Mouse (Mus musculus) hindbrain, embryonic 16.5 days (tissue): ENCODE results near the gene Il16. TPM values are rescaled to one million over a fixed set of nuclear protein-coding genes. Genes with fewer than 3 reads are reported as not detected.

Experiments used
- ATAC-seq: fragments of 200-750 bp; cut with Nextera tagmentation; 2 replicates; pipeline ENCODE4 v1.8.0; 2017; ENCODE audit warnings: moderate TSS enrichment, moderate library complexity
- H3K27ac ChIP-seq: fragments of 300-500 bp; sonication (generic); 2 replicates; pipeline ENCODE4 v1.5.1; 2014; ENCODE audit warnings: low read depth, mild to moderate bottlenecking, control low read depth, low read length, moderate library complexity
- H3K27me3 ChIP-seq: fragments of 300-500 bp; sonication (generic); replicated peaks from 2 replicates; pipeline ENCODE4 v1.6.1; 2014; ENCODE audit warnings: low read length; ENCODE audit not compliant: control insufficient read depth, insufficient read depth
- H3K36me3 ChIP-seq: fragments of 300-500 bp; sonication (generic); 2 replicates; pipeline ENCODE4 v1.6.1; 2014; ENCODE audit warnings: mild to moderate bottlenecking, low read length, moderate library complexity, mixed read lengths; ENCODE audit not compliant: control insufficient read depth, insufficient read depth
- H3K4me1 ChIP-seq: fragments of 300-500 bp; sonication (generic); 2 replicates; pipeline ENCODE4 v1.6.1; 2014; ENCODE audit warnings: low read depth, low read length; ENCODE audit not compliant: control insufficient read depth, insufficient read depth
- H3K4me2 ChIP-seq: fragments of 300-500 bp; sonication (generic); 2 replicates; pipeline ENCODE4 v1.6.1; 2014; ENCODE audit warnings: mild to moderate bottlenecking, low read length, control low read depth, moderate library complexity
- H3K4me3 ChIP-seq: fragments of 300-500 bp; sonication (generic); 2 replicates; pipeline ENCODE4 v1.5.1; 2014; ENCODE audit warnings: mild to moderate bottlenecking, low read length, control low read depth, moderate library complexity
- H3K9ac ChIP-seq: fragments of 300-500 bp; sonication (generic); 2 replicates; pipeline ENCODE4 v1.6.1; 2014; ENCODE audit warnings: low read depth, mild to moderate bottlenecking, control low read depth, low read length, moderate library complexity
- H3K9me3 ChIP-seq: fragments of 300-500 bp; sonication (generic); 2 replicates; pipeline ENCODE4 v1.6.1; 2014; ENCODE audit warnings: mild to moderate bottlenecking, low read length, moderate library complexity; ENCODE audit not compliant: control insufficient read depth
- WGBS: fragments of 180-500 bp; shearing (Covaris S2); extraction: QIAGEN DNeasy Blood & Tissue Kit; methylation state at CpG from one replicate; pipeline ENCODE4 v1.1.7; 2014; 5-methylcytosine and 5-hydroxymethylcytosine counted together
- polyA plus RNA-seq: library from polyadenylated mRNA; unstranded; fragments of >200 nt; fragmentation: Nextera tagmentation; extraction: Ambion mirVana; gene quantifications from 2 replicates; pipeline ENCODE4 v1.2.1, GENCODE M21; 2015

Il16 gene
- polyA plus RNA-seq, 1 experiment from 2014 or later, result 1.1 TPM

DNA sequence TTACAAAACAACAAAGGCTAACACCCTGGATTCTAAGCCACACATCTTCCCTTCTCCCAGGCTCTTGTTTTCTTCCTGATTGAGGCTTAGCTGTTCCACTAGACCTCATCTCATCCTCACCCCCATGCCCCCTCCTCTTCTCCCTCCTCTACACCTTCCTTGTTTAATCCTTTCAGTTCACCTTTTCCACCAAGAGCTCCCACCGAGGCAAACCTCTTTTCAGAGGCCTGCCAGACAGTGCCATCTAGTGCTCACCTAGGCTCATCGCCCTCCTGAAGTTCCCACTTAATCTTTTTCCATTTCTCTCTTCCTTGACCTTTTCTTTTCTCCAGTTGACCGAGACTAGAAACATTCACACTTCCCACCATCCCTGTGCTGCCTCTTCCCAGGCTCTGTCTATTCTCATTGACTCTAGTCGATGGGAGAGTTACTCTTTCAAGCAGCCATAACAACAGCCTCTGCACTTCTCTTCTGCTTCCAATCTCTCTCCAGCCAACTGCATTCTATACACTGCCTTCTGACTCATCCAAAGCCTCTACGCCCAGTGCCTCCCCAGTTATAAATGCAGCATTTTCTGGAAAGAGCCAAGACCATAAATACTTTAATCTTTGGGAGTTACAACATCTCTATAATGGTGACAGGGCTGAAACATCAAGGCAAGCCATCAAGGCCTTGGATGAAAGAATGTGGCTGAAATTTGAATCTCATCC lies 69.8 kb downstream of the Il16 start:
- H3K36me3 ChIP-seq, result no peaks in the 10 kb centered on the region
- no peak overlapping the region for H3K27ac ChIP-seq
- H3K27me3 ChIP-seq, result no peaks in the 10 kb centered on the region
- H3K4me1 ChIP-seq, result no peaks in the 10 kb centered on the region
- WGBS, result 38% methylated on average over 5 of the region's 5 CpGs
- H3K4me2 ChIP-seq, result no peak overlapping the region
- no peak for ATAC-seq
- no peak overlapping the region for H3K4me3 ChIP-seq
- H3K9ac ChIP-seq, result no peak overlapping the region
- H3K9me3 ChIP-seq, result no peaks in the 10 kb centered on the region

- H3K9me3 ChIP-seq, result no peaks in the 10 kb centered on the region
- WGBS, result 91% methylated on average over 6 of the region's 6 CpGs
- no peak overlapping the region for H3K4me2 ChIP-seq
- ATAC-seq, result no peak
- H3K9ac ChIP-seq, result no peak overlapping the region
- no peaks in the 10 kb centered on the region for H3K4me1 ChIP-seq
- H3K36me3 ChIP-seq, result no peaks in the 10 kb centered on the region
- H3K27ac ChIP-seq, result no peak overlapping the region
- H3K27me3 ChIP-seq, result no peaks in the 10 kb centered on the region
- no peak overlapping the region for H3K4me3 ChIP-seq
These were observed 74.0 kb downstream of the Il16 start for GRCm38 (mm10) chr7:83671573-83671972.

DNA sequence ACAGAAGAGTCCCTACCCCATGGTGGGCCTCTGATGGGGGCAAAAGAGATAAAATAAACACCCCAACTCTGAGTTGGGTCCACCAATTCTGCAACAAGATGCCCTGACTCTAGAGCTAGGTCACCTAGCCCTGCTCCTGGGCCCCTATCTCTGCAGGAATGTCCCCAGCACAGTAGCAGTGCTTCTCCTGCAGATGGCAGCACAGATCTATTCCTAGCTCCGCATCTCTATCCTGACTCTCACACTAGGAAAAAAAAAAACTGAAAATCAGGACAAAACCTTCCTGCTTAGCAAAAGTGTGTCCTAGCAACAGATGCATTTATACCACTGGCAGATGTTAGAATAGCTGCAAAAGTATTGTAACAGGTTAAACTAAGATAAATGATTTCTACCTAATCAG lies 76.8 kb downstream of the Il16 start:
- Histone ChIP-seq H3K4me2 (no peak overlapping the region), H3K9me3 (no peaks in the 10 kb centered on the region), H3K36me3 (no peaks in the 10 kb centered on the region), H3K4me1 (no peaks in the 10 kb centered on the region), H3K27ac (no peak overlapping the region), H3K27me3 (no peaks in the 10 kb centered on the region), H3K9ac (no peak overlapping the region), H3K4me3 (no peak overlapping the region)
- ATAC-seq, result peak; percentile 85
- WGBS, result 15% methylated on average over 1 of the region's 1 CpGs

GRCm38 (mm10) chr7:83667936-83668645 lies 77.4 kb downstream of the Il16 start:
- no peaks in the 10 kb centered on the region for H3K36me3 ChIP-seq
- H3K4me3 ChIP-seq, result no peak overlapping the region
- H3K9ac ChIP-seq, result no peak overlapping the region
- WGBS, result 87% methylated on average over 5 of the region's 5 CpGs
- H3K4me1 ChIP-seq, result no peaks in the 10 kb centered on the region
- H3K4me2 ChIP-seq, result no peak overlapping the region
- H3K27me3 ChIP-seq, result no peaks in the 10 kb centered on the region
- no peak overlapping the region for H3K27ac ChIP-seq
- no peak for ATAC-seq
- no peaks in the 10 kb centered on the region for H3K9me3 ChIP-seq

- no peak overlapping the region for H3K27ac ChIP-seq
- no peak overlapping the region for H3K4me3 ChIP-seq
- H3K9me3 ChIP-seq, result no peaks in the 10 kb centered on the region
- no peak for ATAC-seq
- no peaks in the 10 kb centered on the region for H3K27me3 ChIP-seq
- 90% methylated on average over 4 of the region's 4 CpGs for WGBS
- H3K36me3 ChIP-seq, result no peaks in the 10 kb centered on the region
- H3K4me1 ChIP-seq, result no peaks in the 10 kb centered on the region
- H3K9ac ChIP-seq, result no peak overlapping the region
- H3K4me2 ChIP-seq, result no peak overlapping the region
These were observed 79.4 kb downstream of the Il16 start for GRCm38 (mm10) chr7:83666087-83666595.

GRCm38 (mm10) chr7:83662711-83663375 lies 82.7 kb downstream of the Il16 start:
- Histone ChIP-seq H3K4me1 (no peaks in the 10 kb centered on the region), H3K27me3 (no peaks in the 10 kb centered on the region), H3K9ac (no peak overlapping the region), H3K36me3 (no peaks in the 10 kb centered on the region), H3K4me3 (no peak overlapping the region), H3K4me2 (no peak overlapping the region), H3K27ac (no peak overlapping the region), H3K9me3 (no peaks in the 10 kb centered on the region)
- no peak for ATAC-seq
- WGBS, result 74% methylated on average over 6 of the region's 6 CpGs

- no peak overlapping the region for H3K4me3 ChIP-seq
- no peak overlapping the region for H3K4me2 ChIP-seq
- H3K27me3 ChIP-seq, result no peaks in the 10 kb centered on the region
- H3K4me1 ChIP-seq, result no peaks in the 10 kb centered on the region
- WGBS, result 98% methylated on average over 3 of the region's 3 CpGs
- no peak for ATAC-seq
- H3K27ac ChIP-seq, result no peak overlapping the region
- H3K9me3 ChIP-seq, result no peaks in the 10 kb centered on the region
- H3K36me3 ChIP-seq, result no peaks in the 10 kb centered on the region
- H3K9ac ChIP-seq, result no peak overlapping the region
These were observed 83.8 kb downstream of the Il16 start for GRCm38 (mm10) chr7:83661763-83662162.

- Histone ChIP-seq H3K27me3 (no peaks in the 10 kb centered on the region), H3K9me3 (no peaks in the 10 kb centered on the region), H3K4me3 (no peak overlapping the region), H3K4me2 (no peak overlapping the region), H3K9ac (no peak overlapping the region), H3K36me3 (no peaks in the 10 kb centered on the region), H3K27ac (no peak overlapping the region), H3K4me1 (no peaks in the 10 kb centered on the region)
- no peak for ATAC-seq
- 91% methylated on average over 10 of the region's 10 CpGs for WGBS
These were observed 84.5 kb downstream of the Il16 start for GRCm38 (mm10) chr7:83661031-83661430.

- no peaks in the 10 kb centered on the region for H3K27me3 ChIP-seq
- no peak overlapping the region for H3K4me3 ChIP-seq
- no peaks in the 10 kb centered on the region for H3K4me1 ChIP-seq
- H3K27ac ChIP-seq, result no peak overlapping the region
- no peaks in the 10 kb centered on the region for H3K36me3 ChIP-seq
- ATAC-seq, result no peak
- H3K9me3 ChIP-seq, result no peaks in the 10 kb centered on the region
- no peak overlapping the region for H3K9ac ChIP-seq
- 95% methylated on average over 11 of the region's 11 CpGs for WGBS
- H3K4me2 ChIP-seq, result no peak overlapping the region
These were observed 85.2 kb downstream of the Il16 start for GRCm38 (mm10) chr7:83660273-83660691.
